Mouse (Mus musculus): ENCODE data around the gene Gm6040.

Gm6040 gene

DNA sequence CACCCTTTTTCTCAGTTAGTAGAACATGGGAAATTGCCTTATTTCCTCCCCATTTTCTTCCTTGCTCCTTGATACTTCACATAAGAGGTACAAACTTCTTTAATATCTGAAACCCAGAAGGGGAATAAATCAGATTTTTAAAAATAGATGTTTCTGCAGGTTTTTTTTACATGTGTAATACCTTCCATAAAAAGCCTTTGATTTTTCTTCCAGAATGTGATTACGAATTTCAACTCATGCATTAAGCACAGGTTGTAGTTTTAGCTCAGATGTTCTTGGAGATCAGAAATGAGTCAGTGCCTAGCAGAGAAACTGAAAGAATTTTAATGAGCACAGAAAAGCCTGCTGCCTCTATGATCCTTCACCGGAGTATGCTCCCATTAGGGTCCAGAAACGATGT lies at the start of gene Gm6040:
Gm6040 (minus strand) TSS at position 101 of the 400 bp plus-strand sequence.
- WGBS = 71% methylated on average over 3 of the region's 3 CpGs

DNA sequence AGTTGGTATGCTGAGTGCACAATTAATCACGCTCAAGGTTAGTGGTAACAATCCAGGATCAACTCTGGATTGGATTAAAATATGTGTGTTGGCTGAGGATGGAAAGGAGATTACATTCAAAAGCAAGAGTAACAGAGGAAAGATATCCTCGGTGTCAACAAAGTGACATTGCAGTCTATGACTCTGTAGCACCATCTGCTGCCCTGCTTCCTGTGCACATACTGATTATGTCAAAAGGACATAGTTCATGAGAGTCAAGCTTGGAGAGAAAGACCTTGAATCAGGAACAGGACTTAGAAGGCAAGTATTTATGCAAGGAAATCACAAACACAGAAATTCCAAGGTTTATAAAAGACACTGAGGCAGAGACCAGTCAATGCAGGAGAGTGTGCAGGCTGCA lies 42.7 kb upstream of the Gm6040 start:
- WGBS = 67% methylated on average over 2 of the region's 2 CpGs

- WGBS = 72% methylated on average over 3 of the region's 3 CpGs
Measured at GRCm38 (mm10) chr8:20944610-20945009, 22.7 kb upstream of the Gm6040 start, which contains the start of gene AY761185. Gene AY761185 (minus strand): TSS chr8:20944710.

- WGBS = 81% methylated on average over 1 of the region's 1 CpGs
Measured at GRCm38 (mm10) chr8:20912288-20912687, 9.6 kb downstream of the Gm6040 start.

- 67% methylated on average over 2 of the region's 2 CpGs for WGBS
Measured at GRCm38 (mm10) chr8:20908256-20908655, 13.6 kb downstream of the Gm6040 start.

DNA sequence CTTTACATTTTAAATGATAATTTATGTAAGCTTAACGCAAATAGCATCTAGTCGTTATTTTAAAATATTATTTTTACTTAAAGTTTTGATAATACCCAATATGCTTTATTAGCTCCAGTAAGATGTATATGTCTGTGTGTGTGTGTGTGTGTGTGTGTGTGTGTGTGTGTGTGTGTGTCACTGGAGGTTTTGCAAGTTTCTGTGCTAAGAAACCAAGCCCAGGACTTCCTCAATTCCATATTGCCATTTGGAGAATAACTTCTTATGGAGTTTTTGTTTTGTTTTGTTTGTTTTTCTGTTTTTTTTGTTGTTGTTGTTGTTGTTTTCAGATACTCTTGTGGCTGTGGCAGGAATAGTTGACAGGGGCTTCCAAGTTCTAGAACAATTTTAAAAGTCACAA lies 14.8 kb downstream of the Gm6040 start:
- 87% methylated on average over 2 of the region's 2 CpGs for WGBS

GRCm38 (mm10) chr8:20902527-20902926 lies 19.3 kb downstream of the Gm6040 start, which contains the start of gene Gm15056:
Gene Gm15056 (minus strand): TSS chr8:20902627.
- WGBS = 38% methylated on average over 2 of the region's 2 CpGs

DNA sequence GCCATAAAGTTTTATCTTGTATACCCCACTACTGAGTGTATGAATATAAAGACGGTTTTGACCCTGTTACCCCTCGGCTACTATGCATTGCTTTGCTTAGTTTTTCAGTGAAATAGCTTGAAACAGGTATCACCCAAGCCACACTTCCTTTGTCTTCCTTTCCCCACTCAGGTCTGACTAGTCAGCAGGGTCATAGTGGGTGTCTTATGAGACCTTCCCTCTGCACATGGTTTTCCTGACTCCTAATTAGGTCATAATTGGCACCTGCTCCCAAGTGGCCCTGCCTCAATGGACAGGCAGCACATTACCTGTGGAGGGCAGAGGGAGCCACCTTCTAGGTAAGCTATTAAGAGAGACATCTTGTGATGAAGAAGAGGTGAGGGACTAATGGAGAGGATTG lies 29.5 kb downstream of the Gm6040 start, which contains the start of gene Defb33:
Defb33 (plus strand) TSS at position 301 of the 400 bp plus-strand sequence.
- WGBS = 85% methylated on average over 2 of the region's 2 CpGs

DNA sequence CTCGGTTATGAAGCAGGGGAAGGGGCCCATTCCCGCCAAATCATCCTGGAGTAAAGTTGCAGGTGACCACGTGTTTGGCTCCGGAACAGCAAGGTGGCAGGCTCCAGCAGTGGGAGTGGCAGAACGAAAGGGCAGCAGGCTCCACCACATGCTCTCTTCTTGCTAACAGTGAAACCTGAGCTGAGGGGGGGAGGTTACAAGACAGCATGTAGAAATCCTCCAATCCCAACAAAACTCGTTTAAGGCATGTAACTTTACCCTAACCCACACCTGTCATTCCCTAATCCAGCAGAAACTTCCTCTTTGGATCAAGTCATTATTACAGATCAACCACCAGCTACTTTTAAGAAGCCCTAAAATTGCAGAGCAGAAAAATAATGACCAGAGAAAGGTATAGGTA lies 47.3 kb downstream of the Gm6040 start:
- 45% methylated on average over 6 of the region's 6 CpGs for WGBS
